Mouse (Mus musculus) ES-CJ7 (cell line): ENCODE data around the gene Gdf1.

Experiments
- DNase-seq: peaks from one replicate; pipeline ENCODE4 v3.0.0; 2011; ENCODE audit warnings: low read depth, low spot score

Gene Gdf1

DNA sequence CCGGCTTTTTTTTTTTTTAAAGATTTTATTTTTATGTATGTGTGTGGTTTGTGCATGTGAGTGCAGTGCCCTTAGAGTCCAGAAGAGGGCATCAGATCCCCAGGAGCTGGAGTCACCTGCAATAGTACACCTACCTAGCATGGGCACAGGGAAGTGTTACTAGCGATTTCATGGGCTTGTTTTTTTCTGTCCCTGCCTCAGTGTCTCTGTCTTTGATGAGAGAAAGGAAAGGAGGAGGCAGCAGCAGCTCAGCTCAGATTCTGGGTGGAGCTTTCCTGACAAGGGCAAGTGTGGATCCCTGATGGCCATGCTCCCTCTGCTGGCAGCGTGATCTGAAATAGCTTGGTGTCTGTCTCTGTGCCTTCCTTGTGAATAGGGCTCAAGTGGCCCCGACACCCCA is 31.2 kb downstream of the Gdf1 start:
- DNase-seq, result peak; percentile 84

DNA sequence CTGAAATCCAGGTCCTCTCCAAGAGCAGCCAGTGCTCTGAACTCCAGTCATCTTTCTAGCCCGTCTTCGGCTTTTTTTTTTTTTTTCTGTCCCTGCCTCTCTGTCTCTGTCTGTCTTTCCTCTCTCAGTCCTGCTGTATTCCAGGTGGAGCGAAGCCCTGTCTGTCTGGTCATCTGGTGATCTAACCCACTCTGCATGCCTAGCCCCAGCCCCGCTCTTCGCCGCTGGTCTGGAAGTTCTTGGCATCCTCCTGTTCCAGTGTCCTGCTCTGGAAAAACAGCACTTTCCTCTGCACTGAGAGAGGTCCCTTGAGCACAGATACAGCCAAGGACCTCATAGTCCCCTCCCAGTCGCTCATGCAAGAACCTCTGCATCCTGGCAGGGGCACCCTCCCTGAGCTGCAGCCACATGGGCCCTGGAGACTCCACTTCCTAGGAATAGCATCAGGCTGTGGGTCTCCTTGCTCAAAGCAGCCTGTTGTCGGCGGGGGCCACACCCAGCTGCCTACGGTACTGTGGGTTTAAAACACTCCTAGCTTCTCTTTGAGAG is 31.9 kb downstream of the Gdf1 start:
- DNase-seq, result no peak

DNA sequence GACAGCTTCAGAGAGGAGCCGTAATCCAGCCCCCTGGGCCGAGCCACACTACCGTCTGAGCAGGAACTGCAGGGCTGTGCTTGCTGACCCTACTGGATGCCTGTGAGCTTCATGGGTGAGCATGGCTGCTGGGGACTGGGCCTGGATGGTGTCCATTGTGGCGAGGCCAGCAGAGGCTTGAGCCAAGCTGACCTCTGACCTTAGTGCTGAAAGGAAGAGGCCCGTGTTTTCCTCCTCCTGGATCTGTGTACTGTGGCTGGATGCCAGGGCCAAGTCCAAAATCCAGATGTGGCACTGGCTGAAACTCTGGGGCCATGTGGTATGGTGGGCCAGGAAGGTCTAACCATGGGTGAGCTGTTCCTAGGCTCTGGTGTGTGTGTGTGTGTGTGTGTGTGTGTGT is 34.4 kb downstream of the Gdf1 start:
- DNase-seq, result no peak

DNA sequence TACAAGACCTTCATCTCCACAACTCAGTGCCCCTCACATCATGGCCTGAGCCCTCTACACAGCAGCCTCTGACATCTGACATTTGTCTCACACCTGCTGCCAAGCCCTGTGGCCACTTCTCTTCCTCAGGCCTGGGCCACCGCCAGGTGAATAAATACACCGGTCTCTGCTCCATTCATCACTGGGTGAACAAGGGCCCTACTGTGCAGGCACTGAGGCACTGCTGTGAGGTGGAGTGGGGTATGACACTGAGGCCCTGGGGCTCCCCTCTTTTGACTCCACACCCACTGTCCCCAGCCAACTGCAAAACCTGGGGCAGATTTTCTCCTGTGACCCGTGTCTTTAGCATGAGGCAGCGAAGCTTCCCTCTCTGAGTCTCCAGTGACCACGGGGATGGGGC is 37.0 kb downstream of the Gdf1 start:
- DNase-seq, result no peak

DNA sequence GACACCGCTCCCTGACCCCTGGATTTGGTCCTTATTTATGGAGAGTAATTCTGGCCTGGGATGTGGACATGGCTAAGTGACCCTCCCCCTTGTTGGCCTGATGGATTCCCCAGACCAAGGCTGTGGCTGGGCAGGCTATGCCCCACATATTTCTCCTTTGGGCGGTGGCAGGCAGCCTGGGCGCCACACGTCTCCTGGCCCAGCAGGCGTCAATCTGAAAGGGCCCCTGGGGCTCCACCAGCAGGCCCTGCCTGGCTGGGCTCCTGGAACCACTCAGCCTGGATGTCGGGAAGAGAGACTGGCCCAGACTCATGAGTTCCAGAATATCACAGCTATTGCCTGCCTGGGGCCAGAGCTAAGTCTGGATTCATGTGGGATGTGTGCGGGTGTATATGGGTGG is 40.9 kb downstream of the Gdf1 start:
- DNase-seq, result no peak

DNA sequence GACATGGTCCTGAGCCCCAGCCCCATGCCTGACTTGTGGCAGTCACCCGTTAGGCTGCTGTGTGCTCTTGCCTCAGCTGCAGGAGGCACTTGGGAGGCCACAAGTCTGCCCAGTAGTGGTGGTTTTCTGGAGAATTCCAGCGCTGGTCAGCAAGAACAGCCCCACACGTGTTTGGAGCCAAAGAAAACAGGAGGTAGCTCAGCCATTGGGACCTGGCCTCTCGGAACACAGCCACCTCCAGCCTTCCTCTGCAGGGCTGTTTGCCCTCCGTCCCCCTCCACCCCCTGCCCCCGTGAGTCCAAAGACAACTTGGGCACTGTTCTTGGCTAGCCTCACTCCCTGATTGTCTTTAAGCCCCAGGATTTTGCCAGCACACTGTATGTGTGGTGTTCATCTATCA is 42.3 kb downstream of the Gdf1 start:
- no peak for DNase-seq

DNA sequence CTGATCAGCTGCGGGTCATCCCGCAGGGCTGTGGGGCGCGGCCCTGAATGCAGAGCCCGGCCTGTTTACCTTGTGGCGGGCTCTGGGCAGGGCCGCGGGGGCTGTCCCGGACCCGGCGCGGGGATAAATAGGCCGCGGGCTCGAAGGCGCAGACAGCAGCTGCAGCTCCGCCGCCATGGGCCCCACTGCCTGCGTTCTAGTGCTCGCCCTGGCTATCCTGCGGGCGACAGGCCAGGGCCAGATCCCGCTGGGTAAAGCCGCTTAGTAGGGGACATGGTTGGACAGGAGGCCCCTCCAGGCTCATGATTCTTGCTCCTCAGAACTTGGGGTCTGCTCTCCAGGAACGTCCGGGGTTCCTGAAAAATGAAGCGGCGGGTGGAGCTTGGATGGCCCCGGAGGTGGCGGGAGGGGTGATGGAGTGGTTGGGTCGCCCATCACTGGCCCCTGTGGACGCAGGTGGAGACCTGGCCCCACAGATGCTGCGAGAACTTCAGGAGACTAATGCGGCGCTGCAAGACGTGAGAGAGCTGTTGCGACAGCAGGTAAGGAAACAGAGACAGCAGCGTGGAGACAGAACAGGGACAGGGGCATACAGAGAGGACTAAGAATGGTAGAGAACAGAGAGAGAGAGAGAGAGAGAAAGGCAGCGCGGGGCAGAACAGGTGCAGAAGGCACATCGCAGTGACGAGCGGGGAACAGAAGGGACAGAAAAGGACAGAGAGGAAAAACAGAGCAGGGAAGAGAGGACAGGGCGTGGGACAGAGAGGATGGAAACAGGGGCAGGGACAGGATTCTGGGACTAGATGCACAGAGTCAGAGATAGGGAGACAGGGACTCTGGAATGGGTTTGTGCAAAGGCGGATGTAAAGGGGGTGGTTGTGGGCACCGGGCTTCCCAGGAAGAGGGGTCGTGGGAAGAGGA is 44.0 kb downstream of the Gdf1 start, which contains the start of gene Comp:
Comp (plus strand) TSS at position 162 of the 921 bp plus-strand sequence.
- DNase-seq, result no peak

DNA sequence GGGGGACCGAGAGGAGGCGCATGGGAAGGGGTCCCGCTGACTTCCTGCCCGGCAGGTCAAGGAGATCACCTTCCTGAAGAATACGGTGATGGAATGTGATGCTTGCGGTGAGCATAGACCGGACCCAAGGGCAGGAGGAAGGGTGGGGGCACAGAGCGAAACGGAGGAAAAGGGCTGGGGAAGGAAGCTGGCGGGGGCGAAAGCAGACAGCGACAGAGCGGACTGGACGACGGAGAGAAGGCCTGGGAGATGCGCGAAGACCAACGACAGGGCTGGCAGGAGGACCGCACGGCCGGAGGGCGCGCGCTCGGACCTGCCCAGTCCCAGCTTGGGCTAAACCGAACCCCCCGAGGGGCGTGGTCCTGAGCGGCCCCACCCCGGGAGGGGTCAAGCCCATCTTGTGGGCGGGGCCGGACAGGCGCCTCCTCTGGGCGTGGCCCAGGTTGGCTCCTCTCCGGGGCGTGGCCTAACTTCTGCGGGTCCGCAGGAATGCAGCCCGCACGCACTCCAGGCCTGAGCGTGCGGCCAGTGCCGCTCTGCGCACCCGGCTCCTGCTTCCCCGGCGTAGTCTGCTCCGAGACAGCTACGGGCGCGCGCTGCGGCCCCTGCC is 44.8 kb downstream of the Gdf1 start:
- DNase-seq, result peak; percentile 92

DNA sequence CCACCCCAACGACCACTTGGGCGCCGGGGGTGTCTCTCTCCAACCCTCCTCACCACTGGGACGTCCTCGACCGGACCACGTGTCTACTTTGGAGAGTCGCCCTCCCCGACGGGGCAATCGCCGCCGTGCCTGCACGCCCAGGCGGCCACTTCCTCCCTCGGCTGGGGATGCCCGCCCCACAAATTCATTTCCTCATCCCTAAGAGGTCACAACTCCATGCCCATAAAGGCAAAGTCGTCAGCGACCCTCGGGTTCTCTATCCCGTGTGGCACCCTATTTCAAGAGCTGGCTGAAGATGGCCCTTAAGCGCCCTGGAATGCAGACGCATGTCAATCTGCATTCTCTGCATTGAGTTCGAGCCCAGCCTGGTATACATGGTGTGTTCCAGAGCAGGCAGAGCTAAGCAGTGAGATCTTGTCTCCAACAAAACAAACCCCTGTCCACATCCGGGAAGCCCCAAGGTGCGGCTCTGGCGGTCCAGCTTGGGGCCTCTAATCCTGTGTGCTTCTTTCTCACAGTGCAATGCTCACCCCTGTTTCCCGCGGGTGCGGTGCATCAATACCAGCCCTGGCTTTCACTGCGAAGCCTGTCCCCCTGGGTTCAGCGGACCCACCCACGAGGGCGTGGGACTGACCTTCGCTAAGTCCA is 45.7 kb downstream of the Gdf1 start:
- DNase-seq, result no peak

DNA sequence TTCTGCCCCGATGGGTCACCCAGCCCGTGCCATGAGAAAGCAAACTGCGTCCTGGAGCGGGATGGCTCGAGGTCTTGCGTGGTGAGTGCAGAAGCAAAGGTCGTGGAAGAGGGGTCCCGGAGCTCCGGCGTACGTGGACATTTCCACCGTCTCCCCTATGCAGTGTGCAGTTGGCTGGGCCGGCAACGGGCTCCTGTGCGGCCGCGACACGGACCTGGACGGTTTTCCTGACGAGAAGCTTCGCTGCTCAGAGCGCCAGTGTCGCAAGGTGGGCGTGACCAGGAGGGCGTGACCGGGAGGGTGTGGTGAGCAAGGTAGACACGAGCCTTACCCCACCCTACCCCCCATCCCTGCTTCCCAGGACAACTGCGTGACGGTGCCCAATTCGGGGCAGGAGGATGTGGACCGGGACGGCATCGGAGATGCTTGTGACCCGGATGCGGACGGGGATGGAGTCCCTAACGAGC is 46.7 kb downstream of the Gdf1 start:
- peak; percentile 50 for DNase-seq

DNA sequence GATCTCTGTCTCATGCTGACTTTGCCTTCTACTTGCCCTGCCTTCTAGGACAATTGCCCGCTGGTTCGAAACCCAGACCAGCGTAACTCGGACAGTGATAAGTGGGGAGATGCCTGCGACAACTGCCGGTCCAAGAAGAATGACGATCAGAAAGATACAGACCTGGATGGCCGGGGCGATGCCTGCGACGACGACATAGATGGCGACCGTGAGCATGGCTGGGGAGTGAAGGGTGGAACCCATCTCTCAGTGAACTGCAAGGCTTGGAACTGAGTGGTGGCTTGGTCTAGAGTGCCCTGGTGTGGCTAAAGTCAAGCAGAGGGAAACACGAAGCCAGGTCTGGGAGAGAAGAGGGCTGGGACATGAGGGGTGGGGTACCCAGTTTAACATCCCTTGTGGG is 47.4 kb downstream of the Gdf1 start:
- DNase-seq, result peak; percentile 54

DNA sequence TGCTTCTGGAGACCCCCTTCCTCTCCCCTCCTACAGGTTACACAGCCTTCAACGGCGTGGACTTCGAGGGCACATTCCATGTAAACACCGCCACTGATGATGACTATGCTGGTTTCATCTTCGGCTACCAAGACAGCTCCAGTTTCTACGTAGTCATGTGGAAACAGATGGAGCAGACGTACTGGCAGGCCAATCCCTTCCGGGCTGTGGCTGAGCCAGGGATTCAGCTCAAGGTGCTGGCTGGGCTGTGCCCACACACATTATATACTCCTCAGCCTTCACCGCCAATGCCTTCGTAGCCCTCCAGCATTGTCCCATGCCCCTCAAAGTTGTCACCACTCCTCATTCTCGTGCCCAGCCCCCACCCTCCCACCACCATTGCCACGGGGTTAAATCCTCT is 50.5 kb downstream of the Gdf1 start:
- no peak for DNase-seq
